Mouse (Mus musculus): ENCODE measurements around the gene Aamp.

Gene Aamp

DNA sequence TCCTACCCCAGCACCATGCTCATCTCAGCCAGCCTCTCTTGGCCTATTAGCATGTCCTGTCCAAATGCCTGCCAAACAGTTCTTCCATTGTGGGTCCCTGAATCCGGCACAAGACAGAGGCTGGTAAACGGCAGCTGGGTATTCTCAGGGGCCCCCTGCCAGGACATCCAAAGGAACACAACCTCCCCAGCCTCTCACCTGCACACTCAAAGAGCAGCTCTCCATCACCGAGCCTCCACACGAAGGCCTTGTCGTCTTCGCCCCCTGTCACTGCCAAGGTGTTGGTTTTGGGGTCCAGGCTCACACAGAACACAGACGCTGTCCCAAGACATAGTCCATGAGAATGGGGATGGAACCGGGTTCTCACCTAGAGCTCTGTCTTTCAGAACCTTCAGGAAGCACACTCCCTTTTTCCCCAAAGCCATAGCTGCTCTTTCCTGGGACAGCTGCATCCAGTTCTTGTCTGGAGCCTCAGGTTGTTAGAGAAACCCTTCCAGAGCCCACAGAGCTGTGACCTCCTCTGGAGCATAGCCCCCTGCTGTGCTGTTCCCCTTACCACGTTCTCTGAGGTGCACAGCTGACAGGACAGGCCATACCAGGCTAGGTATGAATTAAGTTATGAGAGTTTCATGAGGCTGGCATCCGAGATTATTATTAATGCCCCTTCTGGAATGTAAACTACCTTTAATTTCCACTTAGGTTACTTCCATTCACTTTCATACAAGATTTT is 1.5 kb downstream of the Aamp start:
- DNase-seq (ENCODE audit: extremely low read depth, insufficient read length, low spot score), result no peak

DNA sequence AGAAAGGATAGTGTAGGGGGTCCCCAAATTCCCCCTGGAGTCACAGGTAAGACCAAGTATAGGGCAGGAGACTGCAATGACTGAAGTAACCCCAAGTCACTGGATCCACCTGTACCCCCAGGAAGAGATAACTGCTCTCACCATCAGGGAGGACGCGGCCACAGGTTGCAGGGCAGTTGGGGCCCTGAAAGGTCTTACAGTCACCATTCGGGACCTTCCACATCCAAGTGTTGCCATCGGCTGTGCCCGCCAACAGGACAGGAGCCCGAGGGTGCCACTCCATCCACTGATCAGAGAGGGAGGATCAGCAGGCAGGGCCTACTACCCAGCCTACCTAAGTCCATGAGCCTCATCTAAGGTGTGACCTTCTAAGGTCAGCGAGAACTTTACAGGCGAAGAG is 2.7 kb downstream of the Aamp start:
- DNase-seq (ENCODE audit: extremely low read depth, insufficient read length, low spot score), result no peak

DNA sequence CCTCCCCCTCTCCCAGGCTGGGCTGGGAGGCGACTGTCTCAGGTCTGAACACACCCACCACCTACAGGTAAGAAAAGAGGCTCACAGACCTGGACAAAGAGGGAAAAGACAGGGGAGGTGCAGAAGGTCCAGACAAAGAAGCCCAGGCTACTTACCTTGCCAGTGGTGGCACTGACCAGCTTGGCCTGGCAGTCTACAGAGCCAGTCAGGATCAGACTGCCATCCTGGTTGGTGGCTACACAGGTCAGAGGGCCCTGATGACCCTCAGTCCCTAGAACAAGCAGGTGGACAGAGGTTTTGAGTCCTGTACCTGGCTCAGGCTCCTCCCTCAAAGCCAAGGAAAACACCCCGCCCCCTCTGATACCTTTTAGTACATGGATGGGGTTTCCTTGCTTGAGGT is 3.2 kb downstream of the Aamp start:
- no peak for DNase-seq (ENCODE audit: extremely low read depth, insufficient read length, low spot score)

DNA sequence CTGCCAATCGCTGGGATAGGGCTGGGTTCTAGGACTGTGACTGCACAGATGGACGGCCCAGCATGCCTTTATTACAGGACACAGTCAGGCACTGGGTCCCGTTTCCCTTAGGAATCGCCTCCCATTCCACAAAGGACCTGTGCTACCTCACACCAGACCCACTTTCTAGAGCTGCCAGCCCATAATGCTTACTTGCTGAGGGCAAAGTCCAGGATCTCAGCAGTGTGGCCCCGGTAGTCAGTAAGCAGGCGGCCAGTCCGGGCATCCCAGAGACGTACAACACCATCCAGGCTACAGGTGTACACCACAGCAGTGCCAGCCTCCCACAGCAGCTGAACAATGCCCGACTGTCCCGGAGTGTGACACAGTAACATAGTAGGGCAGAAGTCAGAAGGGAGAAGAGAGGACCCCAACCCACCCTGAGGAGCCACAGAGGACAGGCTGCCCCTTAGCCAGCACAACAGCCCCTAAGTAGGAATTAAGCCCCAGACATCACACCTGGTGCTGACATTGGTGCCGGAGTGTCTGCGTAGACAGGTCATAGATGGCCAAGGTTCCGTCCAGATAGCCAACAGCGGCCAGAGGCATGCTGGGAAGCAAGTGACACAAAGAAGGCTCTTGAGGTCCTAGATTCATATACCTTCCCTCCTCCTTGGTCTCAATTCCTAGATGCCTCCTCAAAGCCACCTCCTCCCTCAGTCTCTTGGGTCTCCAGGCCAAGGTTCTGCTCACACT is 3.8 kb downstream of the Aamp start:
- no peak for DNase-seq (ENCODE audit: extremely low read depth, insufficient read length, low spot score)

DNA sequence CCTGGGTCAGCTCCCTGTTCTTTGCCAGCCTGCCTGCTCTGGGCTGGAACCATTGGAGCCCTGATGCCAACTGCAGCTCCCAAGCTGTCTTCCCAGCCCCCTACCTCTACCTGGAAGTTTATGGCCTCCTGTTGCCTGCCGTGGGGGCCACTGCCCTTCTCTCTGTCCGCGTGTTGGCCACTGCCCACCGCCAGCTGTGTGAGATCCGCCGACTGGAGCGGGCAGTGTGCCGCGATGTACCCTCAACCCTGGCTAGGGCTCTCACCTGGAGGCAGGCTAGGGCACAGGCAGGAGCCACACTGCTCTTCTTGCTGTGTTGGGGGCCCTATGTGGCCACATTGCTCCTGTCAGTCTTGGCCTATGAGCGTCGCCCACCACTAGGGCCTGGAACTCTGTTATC is 5.5 kb downstream of the Aamp start:
- no peak for DNase-seq (ENCODE audit: extremely low read depth, insufficient read length, low spot score)

DNA sequence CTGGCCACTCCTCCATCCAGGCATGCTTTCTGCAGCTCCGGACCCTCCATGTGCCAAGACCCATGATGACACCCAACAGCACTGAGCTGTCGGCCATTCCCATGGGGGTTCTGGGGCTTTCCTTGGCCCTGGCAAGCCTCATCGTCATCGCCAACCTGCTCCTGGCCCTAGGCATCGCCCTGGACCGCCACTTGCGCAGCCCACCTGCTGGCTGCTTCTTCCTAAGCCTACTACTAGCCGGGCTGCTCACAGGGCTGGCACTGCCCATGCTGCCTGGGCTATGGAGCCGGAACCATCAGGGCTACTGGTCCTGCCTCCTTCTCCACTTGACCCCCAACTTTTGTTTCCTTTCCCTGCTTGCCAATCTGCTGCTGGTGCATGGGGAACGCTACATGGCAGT is 6.0 kb downstream of the Aamp start, which contains the start of gene Gpbar1:
Gpbar1 (plus strand) TSS at position 13 of the 400 bp plus-strand sequence.
- no peak for DNase-seq (ENCODE audit: extremely low read depth, insufficient read length, low spot score)

DNA sequence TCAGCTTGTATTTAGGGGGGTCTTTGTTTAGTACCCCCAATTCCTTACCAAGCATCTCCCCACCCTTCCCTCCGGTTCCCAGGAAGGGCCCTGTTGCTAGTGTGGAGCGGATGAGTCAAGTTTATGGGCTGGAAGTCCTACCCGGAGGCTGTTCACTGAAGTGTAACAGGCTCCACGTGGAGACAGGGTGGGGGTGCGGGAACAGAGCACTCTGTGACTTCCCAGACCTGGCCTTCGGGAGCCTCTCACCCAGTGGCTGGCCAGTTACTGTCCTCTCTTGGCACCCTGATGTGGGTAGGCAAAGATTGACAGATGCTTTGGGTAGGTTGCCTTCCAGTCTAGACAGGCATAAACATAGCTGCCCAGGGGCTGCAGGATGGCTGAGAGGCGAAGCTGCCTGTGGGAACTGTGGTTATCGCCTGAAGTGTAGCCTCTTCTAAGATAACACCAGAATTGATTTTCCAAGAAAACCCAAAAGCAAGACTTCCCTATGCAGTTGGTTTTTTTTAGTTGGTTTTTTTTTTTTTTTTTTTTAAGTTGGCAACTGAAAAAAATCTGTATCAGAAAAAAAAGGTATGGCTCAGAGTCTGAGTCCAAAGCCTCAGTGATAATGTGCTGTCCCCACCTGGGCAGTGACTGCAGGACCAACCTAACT is 6.5 kb downstream of the Aamp start:
- peak; percentile 54 for DNase-seq (ENCODE audit: extremely low read depth, insufficient read length, low spot score)

DNA sequence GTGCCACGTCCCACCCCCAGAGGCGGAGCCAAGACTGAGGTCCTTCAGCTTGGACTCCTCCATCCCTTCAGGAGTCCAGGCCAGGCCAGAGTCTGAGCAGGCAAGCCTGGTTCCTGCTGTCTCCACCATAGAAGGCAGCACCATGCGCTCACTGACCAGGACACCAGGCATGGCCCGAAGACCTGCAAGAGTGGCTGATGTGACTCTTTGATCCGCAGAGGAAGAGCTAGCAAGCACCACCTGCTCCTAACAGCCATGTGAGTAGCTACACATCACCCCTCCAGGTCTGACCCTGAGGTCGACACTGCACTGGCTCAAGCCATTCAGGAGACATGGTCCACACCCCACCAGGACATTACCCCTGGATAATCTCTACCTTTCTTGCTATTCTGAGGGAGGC is 7.5 kb downstream of the Aamp start:
- no peak for DNase-seq (ENCODE audit: extremely low read depth, insufficient read length, low spot score)

DNA sequence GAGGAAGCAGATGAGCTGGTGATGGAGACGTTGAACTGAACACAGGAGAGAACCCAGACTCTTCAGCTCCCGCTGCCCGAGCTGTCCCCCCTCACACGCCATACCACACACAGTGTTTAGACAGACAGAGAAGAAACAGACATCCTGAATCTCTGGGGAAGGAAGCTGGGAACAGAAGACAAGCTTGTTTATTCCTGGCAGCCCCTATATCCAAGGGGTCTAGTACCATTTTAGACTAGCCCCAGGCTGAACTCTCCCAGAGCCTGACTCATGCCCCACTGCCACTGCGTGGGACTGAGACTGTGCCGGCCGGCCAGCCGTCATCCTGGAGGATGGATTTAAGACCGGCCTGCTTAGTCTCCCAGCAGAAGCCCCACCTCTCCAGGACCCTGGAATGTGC is 9.5 kb downstream of the Aamp start:
- DNase-seq (ENCODE audit: extremely low read depth, insufficient read length, low spot score), result no peak

DNA sequence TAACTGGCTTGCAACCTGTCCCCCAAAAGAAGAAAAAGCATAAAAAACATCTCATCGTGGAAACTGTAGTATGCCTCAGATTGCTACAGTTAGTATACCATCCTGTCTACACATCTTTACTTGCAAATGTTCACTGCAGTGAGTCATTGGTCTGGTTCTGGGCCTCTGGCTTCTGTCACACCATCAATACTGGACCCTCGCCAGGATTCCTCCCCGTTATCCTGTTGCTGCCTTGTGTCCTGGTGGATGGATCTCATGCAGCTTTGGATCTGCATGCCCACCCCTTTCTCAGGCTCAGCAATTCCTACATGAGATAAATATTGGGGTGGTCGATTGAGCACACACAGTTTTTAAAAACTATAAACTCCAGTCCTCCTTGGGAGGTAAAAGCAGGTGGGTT is 12.9 kb downstream of the Aamp start:
- DNase-seq (ENCODE audit: extremely low read depth, insufficient read length, low spot score), result no peak

DNA sequence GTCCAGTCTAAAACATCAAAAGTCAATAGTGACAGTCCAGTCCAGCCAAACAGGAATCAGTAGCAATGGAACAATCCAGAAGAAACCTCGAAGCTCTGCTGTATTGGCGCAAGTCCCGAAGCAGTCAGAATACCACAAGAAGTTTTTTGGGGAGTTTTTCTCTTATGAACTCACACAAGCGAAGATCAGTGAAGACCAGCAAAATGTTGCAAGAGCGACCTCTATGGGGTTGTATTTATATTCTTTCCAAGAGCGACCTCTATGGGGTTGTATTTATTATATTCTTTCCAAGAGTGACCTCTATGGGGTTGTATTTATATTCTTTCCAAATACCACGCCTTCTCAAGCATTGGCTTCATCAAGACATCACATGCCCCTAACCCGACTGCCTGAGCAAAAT is 15.8 kb downstream of the Aamp start:
- no peak for DNase-seq (ENCODE audit: extremely low read depth, insufficient read length, low spot score)

DNA sequence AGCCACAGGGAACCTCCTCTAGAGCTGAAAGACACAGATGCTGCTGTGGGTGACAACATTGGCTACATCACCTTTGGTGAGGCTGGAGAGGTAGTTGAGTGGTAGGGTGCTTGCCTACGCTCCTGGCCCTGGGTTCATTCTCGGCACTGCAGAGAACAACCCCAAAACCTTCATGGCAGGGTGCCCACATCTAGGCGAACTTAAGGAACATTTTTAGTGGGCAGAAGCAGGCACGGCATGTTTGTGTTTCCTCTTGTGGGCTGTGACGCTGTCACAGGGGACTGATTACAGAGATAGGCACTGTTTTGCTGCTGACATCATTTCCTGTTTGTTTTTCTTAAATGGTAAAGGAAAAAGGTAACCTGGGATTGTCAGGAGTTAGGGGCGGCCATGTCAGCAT is 22.0 kb downstream of the Aamp start:
- no peak for DNase-seq (ENCODE audit: extremely low read depth, insufficient read length, low spot score)

DNA sequence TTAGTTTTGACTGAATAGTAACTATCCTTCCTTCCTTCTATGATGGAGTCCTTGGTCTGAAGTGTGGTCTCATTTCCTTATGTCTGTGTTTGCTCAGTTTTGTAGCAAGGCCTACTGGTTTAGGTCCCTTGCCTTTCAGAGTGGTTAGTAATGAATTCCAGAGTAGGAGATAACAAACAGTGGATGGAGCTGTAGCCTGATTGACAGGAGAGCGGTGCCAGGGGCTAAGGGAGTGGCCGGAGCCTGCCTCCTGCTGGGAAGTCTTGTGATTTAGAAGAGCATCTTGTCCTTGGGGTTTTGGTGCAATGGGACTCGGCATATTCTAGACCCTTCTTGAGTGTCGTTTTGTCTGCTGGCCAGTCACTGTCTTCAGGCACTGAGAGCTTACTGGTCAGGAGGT is 27.8 kb downstream of the Aamp start:
- DNase-seq (ENCODE audit: extremely low read depth, insufficient read length, low spot score), result no peak

DNA sequence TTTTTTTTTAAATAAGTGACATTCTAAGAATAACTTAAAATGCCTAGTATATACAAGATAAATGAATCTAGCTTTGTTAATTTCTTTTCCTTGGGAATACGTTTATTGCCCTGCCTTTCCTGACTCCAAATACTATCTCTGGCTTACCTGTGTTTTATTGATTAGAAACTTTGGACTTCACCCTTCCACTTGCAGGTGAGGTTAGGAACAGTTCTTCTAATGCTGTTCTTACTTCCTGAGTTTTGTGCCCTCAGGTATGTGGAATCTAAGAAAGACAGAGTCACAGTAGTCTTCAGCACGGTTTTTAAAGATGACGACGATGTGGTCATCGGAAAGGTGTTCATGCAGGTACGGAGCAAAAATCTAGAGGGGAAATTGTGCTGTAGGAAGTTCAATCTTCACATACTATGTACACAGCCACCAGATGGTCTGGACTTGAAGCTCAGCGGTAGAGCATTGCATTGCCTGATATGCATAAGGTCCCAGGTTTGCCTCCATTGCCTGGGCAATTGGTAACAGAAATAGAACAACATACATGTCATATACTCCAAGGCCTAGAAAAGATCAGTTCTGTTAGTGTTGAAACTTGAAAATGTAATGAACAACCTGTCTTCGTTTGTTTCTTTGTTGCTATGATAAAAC is 28.7 kb downstream of the Aamp start:
- DNase-seq (ENCODE audit: extremely low read depth, insufficient read length, low spot score), result no peak

DNA sequence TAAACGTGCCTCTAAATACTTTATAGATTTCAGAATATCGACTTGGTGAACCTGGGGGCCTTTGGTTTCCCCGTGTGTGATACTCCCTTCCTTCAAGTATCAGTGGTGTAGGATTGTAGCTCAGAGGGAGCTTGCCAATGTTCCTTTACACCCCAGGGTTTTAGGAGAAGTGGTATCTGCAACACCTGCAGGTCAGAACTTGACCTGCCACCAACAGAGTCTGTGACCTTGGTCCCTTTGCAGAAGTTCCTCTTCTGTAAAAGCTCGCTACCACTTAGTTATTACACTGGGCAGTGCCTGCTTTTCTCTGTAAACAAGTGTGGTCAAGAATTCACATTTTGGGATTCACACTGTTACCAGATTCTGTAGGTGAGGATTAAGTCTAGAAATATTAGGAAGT is 34.4 kb downstream of the Aamp start:
- DNase-seq (ENCODE audit: extremely low read depth, insufficient read length, low spot score), result no peak

DNA sequence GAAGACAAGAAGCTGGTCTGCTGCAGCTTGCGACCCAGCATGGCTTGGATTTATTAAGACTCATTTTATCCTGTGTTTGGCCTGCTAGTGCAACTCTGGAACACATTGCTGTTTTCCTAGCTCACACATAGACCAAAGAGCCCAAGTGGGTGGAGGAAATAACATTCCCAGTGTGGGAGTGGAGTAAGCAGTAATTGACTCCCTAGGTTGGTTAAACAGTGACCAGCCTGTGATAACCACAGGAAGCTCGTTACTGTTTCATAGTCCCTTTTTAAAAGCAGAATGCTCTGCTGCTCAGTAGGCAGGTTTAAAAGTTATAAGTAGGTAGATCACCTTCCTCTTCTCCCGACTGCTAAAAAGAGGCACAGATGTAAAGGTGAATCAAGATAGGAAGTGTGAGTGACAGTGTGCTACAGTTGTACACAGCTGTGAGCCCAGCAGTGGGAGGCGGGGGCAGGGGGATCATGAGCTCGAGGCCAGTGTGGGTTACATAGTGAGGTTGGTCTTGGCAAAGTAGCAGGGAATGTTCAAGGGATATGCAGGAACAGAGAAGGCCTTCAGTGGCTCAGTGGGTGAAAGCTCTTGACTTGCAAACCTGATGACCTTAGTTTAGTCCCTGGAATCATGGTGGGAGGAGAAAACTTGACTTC is 35.1 kb downstream of the Aamp start:
- no peak for DNase-seq (ENCODE audit: extremely low read depth, insufficient read length, low spot score)

DNA sequence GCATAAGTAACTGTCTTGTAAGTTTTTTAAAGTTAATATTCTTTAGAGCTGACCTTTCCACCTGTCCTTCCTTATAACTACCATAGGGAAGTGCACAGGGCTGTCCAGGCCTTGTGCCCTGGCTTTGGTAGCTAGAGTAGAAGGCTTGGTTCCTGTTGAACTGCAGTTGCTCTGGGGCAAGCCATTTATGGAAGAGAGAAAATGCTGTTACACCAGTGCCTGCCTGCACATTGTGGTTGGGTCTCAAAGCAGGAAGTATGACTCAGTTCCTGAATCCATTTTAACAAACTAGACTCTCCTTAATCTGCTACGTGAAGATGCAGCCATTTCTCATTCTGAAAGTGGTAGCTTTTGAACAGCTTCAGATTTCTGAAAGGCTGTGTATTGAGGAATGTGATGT is 35.7 kb downstream of the Aamp start:
- peak; percentile 56 for DNase-seq (ENCODE audit: extremely low read depth, insufficient read length, low spot score)

DNA sequence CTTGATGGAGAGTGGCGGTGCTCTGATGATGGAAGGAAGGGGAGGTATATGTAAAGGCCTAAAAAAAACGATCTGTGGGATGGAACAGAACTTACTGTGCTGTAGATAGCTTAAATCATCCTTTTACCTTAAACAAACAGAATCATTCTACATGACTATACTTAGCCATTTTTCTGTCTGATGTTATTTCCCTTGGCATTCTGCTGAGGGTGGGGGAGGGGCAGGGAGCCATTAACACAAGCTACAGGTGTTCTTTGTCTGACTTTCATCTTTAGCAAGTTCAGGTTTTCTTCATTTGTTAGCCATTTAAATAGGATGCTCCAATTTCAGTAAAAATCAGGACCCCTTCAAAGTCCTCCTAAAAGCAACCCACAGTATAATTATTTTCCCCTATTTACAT is 39.0 kb downstream of the Aamp start:
- no peak for DNase-seq (ENCODE audit: extremely low read depth, insufficient read length, low spot score)

DNA sequence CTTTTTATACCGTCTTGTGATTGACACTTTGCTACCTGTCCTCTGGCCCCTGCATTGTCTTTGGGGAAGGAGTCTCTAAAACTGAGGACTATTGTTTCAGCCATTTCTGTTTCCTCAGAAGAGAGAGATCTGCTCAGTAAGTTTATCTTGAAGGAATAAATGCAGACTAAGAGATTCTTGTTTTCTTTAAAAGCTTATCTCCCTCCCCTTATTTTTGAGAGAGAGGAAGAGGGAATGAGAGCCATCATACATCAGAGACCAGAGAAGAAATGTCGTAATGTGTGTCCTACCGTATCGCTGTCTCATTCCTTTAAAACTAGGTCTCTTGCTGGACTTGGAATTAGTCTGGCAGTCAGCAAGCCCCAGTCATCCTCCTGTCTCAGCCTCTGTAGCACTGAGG is 43.7 kb downstream of the Aamp start:
- no peak for DNase-seq (ENCODE audit: extremely low read depth, insufficient read length, low spot score)

DNA sequence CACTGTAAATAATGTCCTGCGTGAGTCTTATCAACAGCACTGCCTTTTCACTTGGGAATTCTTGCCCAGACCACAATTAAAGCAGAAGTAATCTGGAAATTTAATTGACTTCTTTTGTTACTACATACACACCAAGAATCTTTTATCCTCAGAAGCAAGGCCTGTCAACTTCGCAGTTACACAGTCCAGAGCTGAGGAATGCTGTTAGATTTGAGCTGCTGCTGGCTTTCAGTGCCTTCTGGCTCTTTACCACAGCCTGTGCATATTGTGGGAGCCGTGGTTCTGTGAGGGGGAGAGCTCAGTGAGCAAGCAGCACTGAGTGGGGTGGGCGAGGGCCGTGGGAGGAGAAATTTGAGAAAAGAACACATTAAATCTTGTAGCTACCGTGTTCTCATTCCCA is 44.2 kb downstream of the Aamp start:
- DNase-seq (ENCODE audit: extremely low read depth, insufficient read length, low spot score), result no peak

DNA sequence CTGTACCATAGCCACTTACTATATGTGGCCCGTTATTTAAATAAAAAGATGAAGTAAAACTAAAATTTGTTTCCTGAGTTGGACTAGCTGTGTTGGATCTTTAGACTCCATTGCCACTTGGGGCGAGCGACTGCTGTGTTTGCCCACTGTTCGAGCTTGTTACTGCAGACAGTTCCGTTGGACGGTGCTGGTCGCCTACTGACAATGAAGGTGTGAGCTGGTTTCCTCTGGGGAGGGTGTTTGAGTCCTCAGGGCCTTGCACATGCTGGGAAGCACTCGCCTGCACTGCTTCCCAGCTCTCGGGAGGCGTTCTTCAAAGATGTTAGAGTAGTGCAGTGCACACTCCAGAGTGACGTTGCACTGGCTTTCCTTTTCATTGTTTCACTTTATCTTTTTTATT is 44.9 kb downstream of the Aamp start:
- no peak for DNase-seq (ENCODE audit: extremely low read depth, insufficient read length, low spot score)

Measured in 3134 (cell line).